Mouse (Mus musculus) T-helper 17 cell (primary cell): ENCODE results near the gene Krt34.

ENCODE experiments used
- in situ Hi-C, 2 experiments: fragments of 300-600 bp; cut with MboI, MseI; formaldehyde crosslinking; loops; 1 replicate in 1 of 2; 2 replicates in 1 of 2; pipeline ENCODE4 v1.15.1; 2025; ENCODE audit warnings: high pct_unique_total_duplicates in 2 of 2

The Krt34 gene

DNA sequence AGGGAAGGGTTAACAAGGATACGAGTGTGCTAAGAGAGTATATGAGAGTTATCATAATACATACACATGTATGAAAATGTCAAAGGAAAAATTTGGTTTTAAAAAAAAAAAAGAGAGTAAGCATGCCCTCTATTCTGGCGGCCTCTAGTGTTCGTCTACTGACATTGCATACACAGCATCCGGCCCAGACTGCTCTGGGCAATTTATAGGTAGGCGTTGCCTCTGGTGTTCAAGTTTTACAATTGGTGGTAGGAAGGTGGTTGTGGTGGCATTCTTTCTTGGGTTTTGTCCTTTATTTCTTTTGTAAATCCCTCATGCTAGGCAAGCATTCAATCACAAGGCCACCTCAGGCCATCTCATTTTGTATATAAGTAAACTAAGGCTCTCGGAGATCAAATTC lies 36.5 kb downstream of the Krt34 start:
- in situ Hi-C loops, result loop anchor here in 1 of 2 experiments (5.0 kb wide), 1 partner anchor 543 kb away; no protein-coding TSS in a partner anchor

DNA sequence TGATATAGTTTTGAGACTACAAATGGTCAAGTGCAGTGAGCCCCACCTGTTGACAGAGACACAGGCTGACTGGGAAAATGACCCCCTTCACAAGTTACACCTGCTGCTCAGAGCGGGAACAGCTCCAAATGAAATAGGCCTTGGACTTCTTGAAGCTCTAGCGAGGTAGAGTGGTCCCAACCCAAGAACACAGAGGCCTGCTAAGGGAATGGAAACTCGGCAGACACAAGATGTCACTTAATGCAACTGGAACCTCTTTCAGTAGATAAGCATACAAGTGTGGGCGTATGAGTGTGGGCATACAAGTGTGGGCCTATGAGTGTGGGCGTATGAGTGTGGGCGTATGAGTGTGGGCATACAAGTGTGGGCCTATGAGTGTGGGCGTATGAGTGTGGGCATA lies 42.3 kb downstream of the Krt34 start:
- in situ Hi-C loops, result no loop called here

DNA sequence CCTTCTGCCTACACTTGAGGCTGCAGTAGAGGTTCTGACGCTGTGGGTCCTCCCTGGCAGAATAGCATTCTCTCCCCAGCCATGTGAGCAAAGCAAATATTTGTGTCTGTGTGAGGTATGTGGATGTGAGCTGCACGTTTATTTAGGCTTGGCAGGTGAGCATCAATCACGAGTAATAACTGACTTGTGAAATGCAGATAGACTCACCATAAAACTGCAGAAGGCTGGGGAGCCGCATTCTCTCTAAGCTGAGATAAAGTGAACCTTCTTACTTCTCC lies 47.0 kb downstream of the Krt34 start:
- in situ Hi-C loops, result no loop called here

DNA sequence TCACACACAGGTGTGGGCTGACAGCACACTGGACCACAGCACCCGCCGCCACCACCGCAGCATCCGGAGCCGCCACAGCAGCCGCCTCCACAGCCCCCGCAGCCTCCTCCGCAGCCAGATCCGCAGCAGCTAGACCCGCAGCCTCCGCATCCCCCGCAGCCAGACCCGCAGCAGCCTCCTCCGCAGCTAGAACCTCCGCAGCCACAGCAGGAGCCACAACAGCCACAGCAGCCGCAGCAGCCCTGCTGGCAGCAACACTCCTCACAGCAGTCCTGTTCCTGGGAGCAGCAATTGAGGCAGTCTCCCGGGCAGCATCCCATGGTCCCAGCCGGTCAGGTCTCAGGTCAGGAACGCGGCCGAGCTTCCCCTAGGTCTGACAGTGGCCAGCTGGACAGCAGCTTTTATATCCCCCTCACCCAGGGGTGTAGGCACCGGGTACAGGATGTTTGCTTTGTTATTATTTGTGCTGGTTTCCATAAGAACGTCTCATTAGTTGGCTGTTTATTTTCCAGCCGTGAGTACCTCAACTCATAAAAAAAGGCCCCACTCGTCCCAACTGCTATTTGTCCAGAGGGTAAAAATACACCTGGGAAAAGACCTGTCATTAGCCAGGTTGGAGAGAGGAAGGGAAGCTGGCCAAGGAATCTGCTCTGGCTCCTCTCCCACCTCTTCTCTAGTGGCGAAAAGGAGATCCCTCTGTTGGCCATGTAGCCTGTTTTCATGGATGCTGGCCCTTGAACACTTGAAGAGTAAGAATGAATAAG lies 47.6 kb downstream of the Krt34 start, which contains the start of gene Krtap17-1:
Krtap17-1 (minus strand) TSS at position 375 of the 764 bp plus-strand sequence.
- in situ Hi-C loops, result no loop called here

DNA sequence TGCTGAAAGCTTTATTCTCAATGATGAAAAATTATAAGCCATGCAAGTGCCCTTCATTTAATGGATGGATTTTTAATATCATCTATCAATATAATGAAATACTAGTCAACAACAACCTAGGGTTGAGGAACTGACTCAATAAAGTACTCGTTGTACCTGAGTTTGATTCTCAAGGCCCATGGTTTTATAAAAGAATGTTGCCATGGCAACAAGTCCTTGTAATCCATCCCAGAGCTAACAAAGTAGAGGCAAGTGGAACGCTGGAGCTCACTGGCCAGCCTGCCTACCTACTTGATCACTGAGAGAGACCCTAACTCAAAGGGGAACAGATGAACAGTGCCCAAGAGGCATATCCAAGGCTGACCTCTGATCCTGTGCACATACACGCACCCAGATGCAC lies 50.8 kb downstream of the Krt34 start:
- in situ Hi-C loops, result no loop called here

DNA sequence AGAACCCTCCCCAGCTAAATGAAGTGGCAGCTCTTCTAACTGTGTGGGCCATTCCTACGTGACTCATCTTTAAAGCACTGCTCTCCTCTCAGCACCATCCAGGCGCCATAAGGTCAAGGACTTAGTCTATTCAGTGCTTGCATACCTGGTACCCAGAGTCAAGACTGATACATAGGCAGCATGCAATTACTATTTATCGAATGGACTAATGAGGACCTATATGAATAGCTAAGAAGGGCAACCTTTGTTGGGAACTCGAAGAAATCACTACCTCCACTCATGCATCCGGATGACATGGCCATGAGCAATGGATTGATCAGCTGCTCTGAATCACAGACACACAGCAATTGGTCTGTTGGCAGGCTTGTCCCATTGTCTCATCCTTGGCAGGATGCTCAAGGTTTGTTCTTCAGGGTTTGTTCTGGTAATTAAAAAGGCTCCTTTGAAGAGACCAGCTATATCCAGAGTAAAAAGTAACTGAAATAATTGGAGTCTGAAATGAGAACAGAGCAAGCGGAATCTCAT lies 51.4 kb downstream of the Krt34 start:
- in situ Hi-C loops, result no loop called here

DNA sequence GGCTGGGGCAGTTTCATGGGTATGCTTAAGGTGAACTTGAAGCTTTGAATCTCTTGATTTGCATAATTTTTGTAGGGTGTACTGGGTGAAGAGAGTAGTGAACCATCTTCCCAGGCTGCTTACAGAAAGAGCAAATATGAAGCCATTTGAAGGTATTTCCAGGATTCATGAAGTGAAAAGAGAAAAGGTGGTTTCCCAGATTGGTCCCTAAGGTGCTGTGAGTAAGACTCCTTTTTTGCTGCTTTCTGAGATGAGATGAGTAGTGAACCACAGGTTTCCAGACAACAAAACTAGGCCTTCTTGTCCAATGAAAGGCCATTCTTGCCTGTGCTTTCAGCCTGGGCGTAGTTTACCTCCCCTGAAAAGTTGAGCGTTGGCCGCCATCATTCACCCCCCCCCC lies 52.8 kb downstream of the Krt34 start:
- in situ Hi-C loops, result no loop called here
